Mouse (Mus musculus): Measurements from ENCODE around the gene Hpn. TPM values are rescaled to one million over a fixed set of nuclear protein-coding genes. Genes with fewer than 3 reads are reported as not detected.

Gene Hpn
- total and polyA plus RNA-seq, 2 experiments from 2014 or later, result 0.88 TPM; not detected in 1

DNA sequence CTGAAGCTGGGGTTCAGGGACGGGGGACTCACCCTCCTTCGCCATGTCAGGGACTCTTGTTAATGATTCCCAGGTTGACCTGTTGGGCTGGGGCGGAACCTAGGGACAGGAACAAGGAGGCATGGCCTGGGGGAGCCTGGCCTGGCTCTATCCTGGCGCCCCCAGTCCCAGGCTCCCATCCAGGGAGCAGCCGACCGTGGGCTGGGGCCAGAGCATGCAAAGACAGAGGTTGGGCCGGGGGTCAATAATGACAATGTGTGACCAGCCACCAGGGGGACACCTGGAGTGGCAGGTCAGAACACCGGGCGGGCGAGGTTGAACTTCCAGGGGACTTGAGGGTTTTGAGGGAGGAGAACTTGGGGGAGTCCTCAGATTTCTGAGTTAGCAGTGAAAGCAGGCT lies 444 bp downstream of the Hpn start:
- no peaks in the 10 kb centered on the region for H3K36me3 ChIP-seq (ENCODE audit: insufficient read depth, low read length)
- 54% methylated on average over 10 of the region's 10 CpGs for WGBS

DNA sequence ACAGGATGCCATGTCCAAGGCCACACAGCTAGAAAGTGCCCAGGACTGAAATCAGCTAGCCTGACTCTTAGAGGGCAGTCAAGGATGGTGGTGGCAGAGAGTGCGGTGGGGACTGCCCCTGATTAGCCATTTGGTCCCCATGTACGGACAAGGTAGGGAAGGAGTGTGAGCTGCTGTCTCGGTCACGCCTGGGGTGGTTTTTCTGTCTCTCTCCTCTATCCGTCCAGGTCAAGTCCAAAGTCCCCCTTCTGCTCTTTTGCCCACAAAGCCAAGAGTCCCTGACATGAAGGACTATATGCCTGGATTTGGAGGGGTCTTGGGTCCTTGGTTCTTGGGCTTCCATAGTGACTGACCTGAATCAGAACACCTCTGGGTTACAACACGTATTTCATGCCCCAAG lies 1.3 kb downstream of the Hpn start:
- WGBS, result 84% methylated on average over 6 of the region's 6 CpGs
- no peak for ATAC-seq
- Histone ChIP-seq H3K4me1 (ENCODE audit: insufficient read depth, low read length) (no peaks in the 10 kb centered on the region), H3K9me3 (ENCODE audit: low read length) (no peaks in the 10 kb centered on the region), H3K27me3 (ENCODE audit: insufficient read depth, low read length) (no peaks in the 10 kb centered on the region), H3K4me3 (ENCODE audit: low read length) (no peak overlapping the region), H3K27ac (no peak overlapping the region), H3K36me3 (ENCODE audit: insufficient read depth, low read length) (no peaks in the 10 kb centered on the region), H3K9ac (replicated peaks; ENCODE audit: low read length) (no peak overlapping the region), H3K4me2 (ENCODE audit: low read depth, low read length) (no peak overlapping the region)
- no peak for TF ChIP-seq CTCF (IDR thresholded peaks at IDR 0.05; ENCODE audit: low read depth)
- no peak for DNase-seq (ENCODE audit: low spot score)

More for the DNA sequence above, 444 bp downstream of the Hpn start:
- no peak overlapping the region for H3K9ac ChIP-seq (replicated peaks; ENCODE audit: low read length)
- 0 out of 2 replicates have a peak, but pooled peaks have one; percentile 23 for TF ChIP-seq CTCF (IDR thresholded peaks at IDR 0.05; ENCODE audit: low read depth)
- H3K4me2 ChIP-seq (ENCODE audit: low read depth, low read length), result no peak overlapping the region
- H3K9me3 ChIP-seq (ENCODE audit: low read length), result no peaks in the 10 kb centered on the region
- H3K4me1 ChIP-seq (ENCODE audit: insufficient read depth, low read length), result no peaks in the 10 kb centered on the region
- DNase-seq (ENCODE audit: low spot score) (no peak), ATAC-seq (no peak)
- H3K27me3 ChIP-seq (ENCODE audit: insufficient read depth, low read length), result no peaks in the 10 kb centered on the region
- no peak overlapping the region for H3K4me3 ChIP-seq (ENCODE audit: low read length)
- H3K27ac ChIP-seq, result no peak overlapping the region

DNA sequence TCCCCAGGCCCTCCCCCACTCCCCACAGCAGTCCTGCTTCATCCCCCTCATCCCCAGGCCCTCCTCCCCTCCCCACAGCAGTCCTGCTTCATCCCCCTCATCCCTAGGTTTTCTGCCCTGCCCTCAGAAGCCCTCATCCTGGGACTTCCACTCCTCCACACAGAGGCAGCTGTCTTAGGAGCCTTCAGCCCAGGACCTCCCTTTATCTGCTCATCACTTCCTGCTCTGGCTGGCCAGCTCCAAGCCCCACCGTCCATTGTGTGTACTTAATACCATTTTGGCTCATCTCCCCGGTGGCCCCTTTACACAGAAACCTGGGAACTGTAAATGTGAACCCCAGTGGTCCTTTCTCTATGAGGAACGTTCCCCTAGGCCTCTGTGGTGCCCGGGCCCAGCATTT lies 3.1 kb downstream of the Hpn start:
- no peak for ATAC-seq
- no peak overlapping the region for H3K4me2 ChIP-seq (ENCODE audit: low read depth, low read length)
- H3K27me3 ChIP-seq (ENCODE audit: insufficient read depth, low read length), result no peaks in the 10 kb centered on the region
- H3K4me3 ChIP-seq (ENCODE audit: low read length), result no peak overlapping the region
- DNase-seq (ENCODE audit: low spot score), result no peak
- H3K9me3 ChIP-seq (ENCODE audit: low read length), result no peaks in the 10 kb centered on the region
- TF ChIP-seq CTCF (IDR thresholded peaks at IDR 0.05; ENCODE audit: low read depth), result no peak
- H3K4me1 ChIP-seq (ENCODE audit: insufficient read depth, low read length), result no peaks in the 10 kb centered on the region
- H3K27ac ChIP-seq, result no peak overlapping the region
- H3K9ac ChIP-seq (replicated peaks; ENCODE audit: low read length), result no peak overlapping the region
- WGBS, result 39% methylated on average over 4 of the region's 4 CpGs
- no peaks in the 10 kb centered on the region for H3K36me3 ChIP-seq (ENCODE audit: insufficient read depth, low read length)

DNA sequence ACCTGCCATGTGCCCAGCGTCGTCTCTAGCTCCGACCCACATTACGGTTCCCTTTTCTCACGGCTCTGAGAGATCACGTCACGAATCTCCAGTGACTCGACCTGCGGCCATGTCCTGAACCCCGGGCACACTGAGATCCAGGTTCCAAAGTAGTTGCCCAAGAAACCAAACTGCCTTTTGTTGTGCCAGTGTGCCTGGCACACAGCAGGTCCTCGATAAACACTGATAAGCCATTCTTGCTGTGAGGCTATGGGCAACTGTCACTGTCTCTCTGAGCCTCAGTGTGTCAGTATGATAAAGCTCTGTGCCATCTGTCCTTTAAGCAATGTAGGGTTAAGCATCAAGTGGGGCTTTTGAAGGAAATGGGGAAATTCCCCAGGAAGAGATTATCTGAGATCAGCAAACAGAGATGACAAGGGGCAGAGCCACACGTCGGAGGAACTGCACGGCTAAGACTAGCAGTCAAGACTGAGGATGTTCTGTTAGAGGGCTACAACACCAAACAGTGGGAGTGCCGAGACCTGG lies 4.2 kb downstream of the Hpn start:
- no peak for TF ChIP-seq CTCF (IDR thresholded peaks at IDR 0.05; ENCODE audit: low read depth)
- ATAC-seq, result no peak

DNA sequence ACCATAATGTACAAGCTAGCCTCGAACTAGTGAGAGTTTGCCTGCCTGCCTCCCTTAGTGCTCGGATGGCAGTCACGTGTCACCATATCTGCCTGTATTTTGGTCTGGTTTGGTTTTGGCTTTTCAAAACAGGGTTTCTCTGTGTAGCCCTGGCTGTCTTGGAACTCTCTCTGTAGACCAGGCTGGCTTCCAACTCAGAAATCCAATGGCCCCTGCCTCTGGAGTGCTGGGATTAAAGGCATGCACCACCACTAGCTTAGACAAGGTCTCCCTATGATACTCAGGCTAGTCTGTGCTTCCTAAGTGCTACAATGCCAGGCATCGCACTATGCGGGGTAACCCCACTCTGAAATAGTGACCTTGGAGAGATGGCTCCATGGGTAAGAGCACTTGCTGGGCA lies 5.3 kb downstream of the Hpn start:
- Histone ChIP-seq H3K27ac (no peak overlapping the region), H3K4me1 (ENCODE audit: insufficient read depth, low read length) (no peaks in the 10 kb centered on the region), H3K36me3 (ENCODE audit: insufficient read depth, low read length) (no peaks in the 10 kb centered on the region), H3K27me3 (ENCODE audit: insufficient read depth, low read length) (no peaks in the 10 kb centered on the region), H3K9ac (replicated peaks; ENCODE audit: low read length) (no peak overlapping the region), H3K9me3 (ENCODE audit: low read length) (no peaks in the 10 kb centered on the region), H3K4me2 (ENCODE audit: low read depth, low read length) (no peak overlapping the region), H3K4me3 (ENCODE audit: low read length) (no peak overlapping the region)
- no peak for TF ChIP-seq CTCF (IDR thresholded peaks at IDR 0.05; ENCODE audit: low read depth)
- WGBS, result 86% methylated on average over 5 of the region's 5 CpGs
- ATAC-seq (no peak), DNase-seq (ENCODE audit: low spot score) (no peak)

More for the DNA sequence above, 4.2 kb downstream of the Hpn start:
- Histone ChIP-seq H3K9me3 (ENCODE audit: low read length) (no peaks in the 10 kb centered on the region), H3K4me1 (ENCODE audit: insufficient read depth, low read length) (no peaks in the 10 kb centered on the region), H3K27me3 (ENCODE audit: insufficient read depth, low read length) (no peaks in the 10 kb centered on the region), H3K36me3 (ENCODE audit: insufficient read depth, low read length) (no peaks in the 10 kb centered on the region), H3K4me2 (ENCODE audit: low read depth, low read length) (no peak overlapping the region), H3K4me3 (ENCODE audit: low read length) (no peak overlapping the region), H3K27ac (no peak overlapping the region), H3K9ac (replicated peaks; ENCODE audit: low read length) (no peak overlapping the region)
- DNase-seq (ENCODE audit: low spot score), result no peak
- WGBS, result 86% methylated on average over 15 of the region's 15 CpGs

DNA sequence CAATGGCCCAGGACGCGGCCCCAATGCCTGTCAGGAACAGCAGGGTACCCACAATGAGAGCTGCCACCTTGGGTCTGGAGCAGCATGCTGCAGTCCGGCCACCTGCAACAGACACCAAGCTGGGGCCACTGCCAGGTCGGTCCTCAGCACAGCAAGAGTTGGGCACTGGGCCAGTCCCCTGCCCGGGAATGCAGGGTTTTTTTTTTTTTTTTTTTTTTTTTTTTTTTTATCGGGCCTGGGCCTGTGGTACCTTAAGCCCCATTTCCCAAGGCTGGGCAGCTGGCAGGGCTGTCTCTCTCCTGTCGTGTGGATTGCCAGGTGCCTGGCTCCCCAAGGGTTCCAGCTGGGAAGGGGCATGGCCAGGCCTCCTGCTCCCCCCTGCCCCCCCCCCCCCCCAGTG lies 6.0 kb downstream of the Hpn start:
- Histone ChIP-seq H3K4me3 (ENCODE audit: low read length) (no peak overlapping the region), H3K4me2 (ENCODE audit: low read depth, low read length) (no peak overlapping the region), H3K36me3 (ENCODE audit: insufficient read depth, low read length) (no peaks in the 10 kb centered on the region), H3K27me3 (ENCODE audit: insufficient read depth, low read length) (no peaks in the 10 kb centered on the region), H3K9ac (replicated peaks; ENCODE audit: low read length) (no peak overlapping the region), H3K4me1 (ENCODE audit: insufficient read depth, low read length) (no peaks in the 10 kb centered on the region), H3K27ac (no peak overlapping the region), H3K9me3 (ENCODE audit: low read length) (no peaks in the 10 kb centered on the region)
- ATAC-seq (no peak), DNase-seq (ENCODE audit: low spot score) (no peak)
- WGBS, result 33% methylated on average over 6 of the region's 7 CpGs
- TF ChIP-seq CTCF (IDR thresholded peaks at IDR 0.05; ENCODE audit: low read depth), result no peak

DNA sequence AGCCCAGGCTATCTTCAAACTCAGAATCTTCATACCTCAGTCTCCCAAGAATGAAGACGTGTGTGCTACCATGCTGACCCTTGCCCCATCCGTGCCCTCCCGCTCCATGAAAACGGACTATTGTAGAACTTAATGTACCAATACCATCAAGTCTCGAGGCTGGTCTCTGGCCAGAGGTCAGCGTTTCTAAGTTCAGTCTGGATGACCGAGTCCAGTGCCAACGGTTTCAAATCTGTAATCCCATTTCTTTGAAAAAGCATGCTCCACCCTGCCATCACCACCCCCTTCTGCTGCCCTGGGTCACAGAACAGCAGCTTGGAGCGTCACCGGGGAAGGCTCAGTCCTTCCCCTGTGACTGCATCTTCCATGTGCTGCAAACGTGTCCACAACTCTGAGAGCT lies 7.3 kb downstream of the Hpn start:
- DNase-seq (ENCODE audit: low spot score), result no peak
- ATAC-seq, result no peak
- Histone ChIP-seq H3K9me3 (ENCODE audit: low read length) (no peaks in the 10 kb centered on the region), H3K27ac (no peak overlapping the region), H3K4me2 (ENCODE audit: low read depth, low read length) (no peak overlapping the region), H3K4me3 (ENCODE audit: low read length) (no peak overlapping the region), H3K36me3 (ENCODE audit: insufficient read depth, low read length) (no peaks in the 10 kb centered on the region), H3K9ac (replicated peaks; ENCODE audit: low read length) (no peak overlapping the region), H3K27me3 (ENCODE audit: insufficient read depth, low read length) (no peaks in the 10 kb centered on the region), H3K4me1 (ENCODE audit: insufficient read depth, low read length) (no peaks in the 10 kb centered on the region)
- TF ChIP-seq CTCF (IDR thresholded peaks at IDR 0.05; ENCODE audit: low read depth), result no peak
- 90% methylated on average over 11 of the region's 11 CpGs for WGBS

All from hindbrain, postnatal 0 days (tissue).